Mouse (Mus musculus) midbrain, embryonic 14.5 days (tissue): Measurements from ENCODE around the gene Emp1. TPM values are rescaled to one million over a fixed set of nuclear protein-coding genes. Genes with fewer than 3 reads are reported as not detected.

Experiments
- polyA plus RNA-seq: library from polyadenylated mRNA; unstranded; fragments of >200 nt; fragmentation: Nextera tagmentation; extraction: Ambion mirVana; gene quantifications from 2 replicates; pipeline ENCODE4 v1.2.1, GENCODE M21; 2014

Emp1 gene
- polyA plus RNA-seq, 1 experiment from 2014 or later = 3.6 TPM

Other genes with a start within 250 kb of the Emp1 start
- gene Gprc5d, start 244.3 kb upstream of the Emp1 start, polyA plus RNA-seq = not detected in 2 replicates
- 122 and 133 TPM in 2 replicates for gene Fam234b, start 164.6 kb upstream of the Emp1 start, polyA plus RNA-seq
- gene Hebp1, start 164.5 kb upstream of the Emp1 start, polyA plus RNA-seq = 3.5 and 8.0 TPM in 2 replicates
- 0.18 and 0.22 TPM in 2 replicates for gene Gsg1, start 108.2 kb upstream of the Emp1 start, polyA plus RNA-seq
- not detected in 2 replicates for gene Pbp2, start 52.1 kb upstream of the Emp1 start, polyA plus RNA-seq